Mouse (Mus musculus) neural tube, embryonic 15.5 days (tissue): Measurements from ENCODE around the gene 1700016H13Rik. TPM values are rescaled to one million over a fixed set of nuclear protein-coding genes. Genes with fewer than 3 reads are reported as not detected.

ENCODE experiments used
- ATAC-seq: fragments of 200-750 bp; cut with Nextera tagmentation; 2 replicates; pipeline ENCODE4 v1.8.0; 2017; ENCODE audit warnings: mild to moderate bottlenecking, moderate TSS enrichment, moderate library complexity; ENCODE audit not compliant: low FRiP score
- H3K27ac ChIP-seq: fragments of 300-500 bp; sonication (generic); replicated peaks from 2 replicates; pipeline ENCODE4 v1.5.1; 2015; ENCODE audit warnings: mild to moderate bottlenecking, inconsistent platforms
- H3K27me3 ChIP-seq: fragments of 300-500 bp; sonication (generic); replicated peaks from 2 replicates; pipeline ENCODE4 v1.6.1; 2015; ENCODE audit warnings: inconsistent platforms
- H3K36me3 ChIP-seq: fragments of 300-500 bp; sonication (generic); 2 replicates; pipeline ENCODE4 v1.6.1; 2015; ENCODE audit warnings: inconsistent platforms
- H3K4me1 ChIP-seq: fragments of 300-500 bp; sonication (generic); 2 replicates; pipeline ENCODE4 v1.6.1; 2015; ENCODE audit warnings: inconsistent platforms
- H3K4me2 ChIP-seq: fragments of 300-500 bp; sonication (generic); 2 replicates; pipeline ENCODE4 v1.6.1; 2015; ENCODE audit warnings: inconsistent platforms, mild to moderate bottlenecking, moderate library complexity
- H3K4me3 ChIP-seq: fragments of 300-500 bp; sonication (generic); replicated peaks from 2 replicates; pipeline ENCODE4 v1.5.1; 2015; ENCODE audit warnings: mild to moderate bottlenecking, inconsistent platforms
- H3K9ac ChIP-seq: fragments of 300-500 bp; sonication (generic); replicated peaks from 2 replicates; pipeline ENCODE4 v1.6.1; 2015; ENCODE audit warnings: mild to moderate bottlenecking, inconsistent platforms
- H3K9me3 ChIP-seq: fragments of 300-500 bp; sonication (generic); replicated peaks from 2 replicates; pipeline ENCODE4 v1.6.1; 2016; ENCODE audit warnings: inconsistent platforms
- WGBS: fragments of 180-500 bp; shearing (Covaris S2); methylation state at CpG from one replicate; pipeline ENCODE4 v1.1.7; 2015; ENCODE audit warnings: mixed read lengths; 5-methylcytosine and 5-hydroxymethylcytosine counted together
- polyA plus RNA-seq: library from polyadenylated mRNA; unstranded; fragments of >200 nt; fragmentation: Nextera tagmentation; extraction: Ambion mirVana; gene quantifications from 2 replicates; pipeline ENCODE4 v1.2.1, GENCODE M21; 2015

The 1700016H13Rik gene
- polyA plus RNA-seq, 1 experiment from 2014 or later: 0.17 TPM

- Histone ChIP-seq H3K9me3 (no peaks in the 10 kb centered on the region), H3K4me3 (no peak overlapping the region), H3K27me3 (0 out of 2 replicates have a peak, but pooled peaks cover 3% of the 10 kb centered on the region), H3K36me3 (no peaks in the 10 kb centered on the region), H3K4me1 (no peaks in the 10 kb centered on the region), H3K4me2 (no peak overlapping the region), H3K9ac (no peak overlapping the region), H3K27ac (no peak overlapping the region)
- ATAC-seq: no peak
- 81% methylated on average over 2 of the region's 2 CpGs for WGBS
Measured at GRCm38 (mm10) chr5:103665876-103666275, 10.1 kb upstream of the 1700016H13Rik start.

DNA sequence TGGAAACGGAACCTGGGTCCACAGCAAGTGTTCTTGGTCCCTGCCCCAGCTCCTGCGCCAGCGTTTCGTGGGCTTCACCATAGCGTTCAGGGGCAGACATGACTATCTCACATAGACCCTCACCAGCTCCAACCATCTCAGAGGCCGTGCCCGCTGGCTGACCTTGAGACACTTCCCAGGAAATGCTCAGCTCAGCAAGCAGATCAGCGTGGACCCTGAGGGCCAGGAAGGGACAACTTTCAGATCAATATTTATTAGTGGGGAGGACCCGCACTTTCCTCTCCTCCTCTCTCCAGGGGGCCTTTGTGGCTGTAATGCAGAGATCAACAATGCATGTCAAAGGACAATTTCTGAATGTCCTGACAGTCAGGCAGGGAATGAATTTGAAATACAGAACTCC is 9.1 kb upstream of the 1700016H13Rik start:
- H3K4me1 ChIP-seq: no peaks in the 10 kb centered on the region
- H3K36me3 ChIP-seq: no peaks in the 10 kb centered on the region
- no peak for ATAC-seq
- H3K9me3 ChIP-seq: no peaks in the 10 kb centered on the region
- H3K9ac ChIP-seq: no peak overlapping the region
- H3K27me3 ChIP-seq: 0 out of 2 replicates have a peak, but pooled peaks cover 8% of the 10 kb centered on the region
- WGBS: 65% methylated on average over 9 of the region's 9 CpGs
- H3K27ac ChIP-seq: no peak overlapping the region
- no peak overlapping the region for H3K4me3 ChIP-seq
- H3K4me2 ChIP-seq: no peak overlapping the region

- H3K9me3 ChIP-seq: no peaks in the 10 kb centered on the region
- H3K4me1 ChIP-seq: peaks cover 10% of the 10 kb centered on the region
- WGBS: 30% methylated on average over 3 of the region's 3 CpGs
- H3K27ac ChIP-seq: no peak overlapping the region
- 0 out of 2 replicates have a peak, but pooled peaks cover 8% of the 10 kb centered on the region for H3K27me3 ChIP-seq
- H3K36me3 ChIP-seq: no peaks in the 10 kb centered on the region
- H3K9ac ChIP-seq: no peak overlapping the region
- H3K4me2 ChIP-seq: no peak overlapping the region
- ATAC-seq: no peak
- H3K4me3 ChIP-seq: no peak overlapping the region
Measured at GRCm38 (mm10) chr5:103659571-103659970, 3.8 kb upstream of the 1700016H13Rik start.

GRCm38 (mm10) chr5:103658921-103659320 is 3.1 kb upstream of the 1700016H13Rik start:
- H3K36me3 ChIP-seq: no peaks in the 10 kb centered on the region
- no peaks in the 10 kb centered on the region for H3K9me3 ChIP-seq
- no peak overlapping the region for H3K9ac ChIP-seq
- H3K4me2 ChIP-seq: no peak overlapping the region
- no peak for ATAC-seq
- H3K27me3 ChIP-seq: 0 out of 2 replicates have a peak, but pooled peaks cover 8% of the 10 kb centered on the region
- 68% methylated on average over 5 of the region's 5 CpGs for WGBS
- H3K4me3 ChIP-seq: no peak overlapping the region
- H3K4me1 ChIP-seq: peaks cover 10% of the 10 kb centered on the region
- H3K27ac ChIP-seq: no peak overlapping the region

DNA sequence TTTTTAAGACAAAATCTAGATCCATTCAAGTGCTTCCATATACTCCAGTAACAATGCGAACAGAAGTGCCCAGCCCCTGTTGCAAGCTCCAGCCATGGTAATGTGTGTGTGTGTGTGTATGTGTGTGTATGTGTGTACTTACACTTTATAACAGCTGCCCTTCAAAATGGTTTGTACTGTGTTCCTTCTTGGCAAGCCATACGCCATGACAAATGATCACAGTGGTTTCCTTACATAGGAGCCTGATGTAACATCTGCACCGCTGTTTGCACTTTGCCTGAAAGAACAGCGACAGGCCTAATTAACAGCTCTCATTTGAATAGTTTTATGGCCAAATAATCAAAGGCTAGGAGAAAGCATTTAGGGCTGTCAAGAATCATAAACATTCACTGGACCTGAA is 1.0 kb downstream of the 1700016H13Rik start:
- H3K27me3 ChIP-seq: no peaks in the 10 kb centered on the region
- H3K4me1 ChIP-seq: peaks cover 10% of the 10 kb centered on the region
- peak overlapping the region; percentile 97 for H3K4me2 ChIP-seq
- 35% methylated on average over 4 of the region's 4 CpGs for WGBS
- H3K27ac ChIP-seq: no peak overlapping the region
- H3K9me3 ChIP-seq: no peaks in the 10 kb centered on the region
- H3K4me3 ChIP-seq: peak overlapping the region; percentile 57; the same call in 1 of the 2 replicates
- H3K36me3 ChIP-seq: no peaks in the 10 kb centered on the region
- H3K9ac ChIP-seq: no peak overlapping the region
- no peak for ATAC-seq

DNA sequence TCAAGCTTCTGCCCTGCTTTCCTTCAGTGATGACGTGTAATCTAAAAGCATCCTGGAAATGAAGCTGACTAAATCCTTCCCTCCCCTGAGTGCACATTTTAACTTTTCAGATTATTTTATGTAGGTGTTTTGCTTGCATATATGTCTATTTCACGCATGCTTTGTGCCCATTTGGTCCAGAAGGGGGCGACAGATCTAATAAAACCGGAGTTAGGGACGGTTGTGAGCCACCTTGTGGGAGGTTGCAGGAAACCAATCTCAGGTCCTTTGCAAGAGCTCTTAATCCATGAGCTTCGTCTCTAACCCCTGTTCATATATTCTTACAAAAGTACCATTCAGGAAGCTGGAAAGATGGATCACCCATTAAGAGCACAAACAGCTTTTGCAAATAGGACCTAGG is 1.6 kb downstream of the 1700016H13Rik start:
- Histone ChIP-seq H3K36me3 (no peaks in the 10 kb centered on the region), H3K27me3 (no peaks in the 10 kb centered on the region), H3K4me2 (no peak overlapping the region), H3K4me1 (peaks cover 10% of the 10 kb centered on the region), H3K27ac (no peak overlapping the region), H3K4me3 (no peak overlapping the region), H3K9me3 (no peaks in the 10 kb centered on the region), H3K9ac (no peak overlapping the region)
- 32% methylated on average over 6 of the region's 6 CpGs for WGBS
- ATAC-seq: no peak

GRCm38 (mm10) chr5:103647320-103647719 is 8.5 kb downstream of the 1700016H13Rik start:
- no peaks in the 10 kb centered on the region for H3K9me3 ChIP-seq
- H3K4me3 ChIP-seq: no peak overlapping the region
- H3K27ac ChIP-seq: no peak overlapping the region
- H3K4me1 ChIP-seq: 0 out of 2 replicates have a peak, but pooled peaks cover 4% of the 10 kb centered on the region
- no peak overlapping the region for H3K9ac ChIP-seq
- H3K36me3 ChIP-seq: no peaks in the 10 kb centered on the region
- no peak for ATAC-seq
- no peak overlapping the region for H3K4me2 ChIP-seq
- 86% methylated on average over 3 of the region's 3 CpGs for WGBS
- no peaks in the 10 kb centered on the region for H3K27me3 ChIP-seq

- H3K27ac ChIP-seq: no peak overlapping the region
- no peaks in the 10 kb centered on the region for H3K9me3 ChIP-seq
- H3K36me3 ChIP-seq: no peaks in the 10 kb centered on the region
- no peaks in the 10 kb centered on the region for H3K27me3 ChIP-seq
- no peak overlapping the region for H3K4me2 ChIP-seq
- H3K9ac ChIP-seq: no peak overlapping the region
- no peak overlapping the region for H3K4me3 ChIP-seq
- no peak for ATAC-seq
- H3K4me1 ChIP-seq: 0 out of 2 replicates have a peak, but pooled peaks cover 4% of the 10 kb centered on the region
- WGBS: 100% methylated on average over 1 of the region's 1 CpGs
Measured at GRCm38 (mm10) chr5:103644167-103644566, 11.6 kb downstream of the 1700016H13Rik start.

- Histone ChIP-seq H3K36me3 (no peaks in the 10 kb centered on the region), H3K27ac (no peak overlapping the region), H3K4me3 (no peak overlapping the region), H3K9ac (no peak overlapping the region), H3K27me3 (no peaks in the 10 kb centered on the region), H3K4me1 (no peaks in the 10 kb centered on the region), H3K9me3 (no peaks in the 10 kb centered on the region), H3K4me2 (no peak overlapping the region)
- WGBS: 88% methylated on average over 2 of the region's 2 CpGs
- ATAC-seq: no peak
Measured at GRCm38 (mm10) chr5:103637162-103637561, 18.6 kb downstream of the 1700016H13Rik start.

DNA sequence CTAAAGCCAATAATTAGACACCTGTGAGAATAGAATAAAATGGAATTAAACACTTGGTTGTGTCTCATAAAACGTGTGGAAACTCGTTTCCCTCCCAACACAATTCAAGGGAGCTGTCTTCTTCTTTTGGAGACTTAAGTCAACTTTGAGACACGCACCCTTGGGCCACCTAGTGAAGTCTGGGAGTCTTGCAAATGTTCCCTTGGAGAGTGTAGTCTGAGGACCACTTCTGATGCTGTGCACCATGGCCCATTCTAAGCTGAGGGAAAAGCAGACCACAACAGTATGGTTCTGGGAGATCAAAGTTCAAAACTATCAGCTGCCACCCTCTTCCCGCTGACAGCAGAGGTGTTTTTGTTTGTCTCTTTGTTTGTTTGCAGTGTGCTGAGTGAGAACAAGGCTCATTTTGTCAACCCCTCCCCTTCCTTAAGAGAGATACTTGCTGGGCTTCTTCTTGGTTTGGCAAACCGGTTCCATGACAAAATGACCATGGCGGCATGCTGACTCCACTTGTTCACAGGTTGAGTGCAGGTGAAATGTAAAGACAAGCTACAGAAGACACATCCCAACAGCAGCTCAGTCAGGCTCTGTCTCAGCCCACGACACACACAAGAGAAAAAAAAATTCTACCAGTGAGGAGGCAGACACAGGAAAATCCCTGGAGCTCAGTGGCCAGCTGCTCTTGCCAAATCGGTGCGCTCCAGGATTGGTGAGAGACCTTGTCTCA is 25.8 kb downstream of the 1700016H13Rik start:
- no peaks in the 10 kb centered on the region for H3K27me3 ChIP-seq
- no peaks in the 10 kb centered on the region for H3K36me3 ChIP-seq
- H3K9me3 ChIP-seq: no peaks in the 10 kb centered on the region
- 75% methylated on average over 9 of the region's 9 CpGs for WGBS
- H3K4me3 ChIP-seq: no peak overlapping the region
- no peak overlapping the region for H3K9ac ChIP-seq
- peaks cover 15% of the 10 kb centered on the region for H3K4me1 ChIP-seq
- no peak overlapping the region for H3K4me2 ChIP-seq
- ATAC-seq: no peak
- no peak overlapping the region for H3K27ac ChIP-seq

GRCm38 (mm10) chr5:103629111-103629764 is 26.6 kb downstream of the 1700016H13Rik start, which contains the start of gene Slc10a6:
Gene Slc10a6, minus strand, starts transcription at chr5:103629403.
- Histone ChIP-seq H3K4me2 (no peak within 1 kb of the TSS), H3K36me3 (no peaks in the 10 kb centered on the region), H3K9ac (no peak within 1 kb of the TSS), H3K4me1 (peaks cover 15% of the 10 kb centered on the region), H3K27ac (peak within 1 kb of the TSS; percentile 10; the same call in 1 of the 2 replicates), H3K27me3 (no peaks in the 10 kb centered on the region), H3K4me3 (no peak within 1 kb of the TSS), H3K9me3 (no peaks in the 10 kb centered on the region)
- ATAC-seq: peak; percentile 81
- WGBS: 54% methylated on average over 17 of the region's 17 CpGs

- no peaks in the 10 kb centered on the region for H3K9me3 ChIP-seq
- H3K4me3 ChIP-seq: no peak overlapping the region
- H3K4me2 ChIP-seq: no peak overlapping the region
- H3K27me3 ChIP-seq: no peaks in the 10 kb centered on the region
- no peak overlapping the region; the same call in 1 of the 2 replicates for H3K27ac ChIP-seq
- no peaks in the 10 kb centered on the region for H3K36me3 ChIP-seq
- no peak for ATAC-seq
- H3K4me1 ChIP-seq: peaks cover 15% of the 10 kb centered on the region
- no peak overlapping the region for H3K9ac ChIP-seq
- WGBS: 79% methylated on average over 6 of the region's 6 CpGs
Measured at GRCm38 (mm10) chr5:103628499-103628898, 27.3 kb downstream of the 1700016H13Rik start.
